Mouse (Mus musculus): ENCODE results near the gene Cblb.

The Cblb gene

DNA sequence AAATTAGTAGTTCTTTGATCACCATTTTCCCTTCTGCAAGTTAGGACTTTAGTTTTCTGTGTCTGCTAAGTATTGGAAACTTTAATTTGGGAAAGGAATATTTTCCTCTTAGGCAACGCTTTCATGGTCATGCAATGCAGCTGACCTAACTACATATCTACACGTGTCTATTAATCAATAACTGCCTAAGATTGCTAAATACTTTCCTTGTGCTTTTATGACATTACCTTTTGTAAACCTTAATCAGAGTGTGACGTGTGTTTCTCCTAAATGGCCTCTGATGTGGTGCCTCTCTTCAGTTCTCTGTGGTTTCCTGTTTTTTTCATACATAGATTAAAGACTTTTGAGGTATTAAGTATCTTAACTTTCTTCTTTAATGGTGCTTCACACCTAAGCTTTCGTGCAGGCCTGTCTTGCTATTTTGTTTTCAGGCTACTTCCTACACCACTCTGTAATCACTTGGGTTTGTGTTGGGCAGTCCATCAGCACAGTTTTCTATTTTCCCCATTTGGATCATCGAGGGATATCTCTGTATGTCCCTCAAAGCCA, 98.4 kb downstream of the Cblb start:
- DNase-seq (ENCODE audit: low spot score in 2 of 2): no peak

DNA sequence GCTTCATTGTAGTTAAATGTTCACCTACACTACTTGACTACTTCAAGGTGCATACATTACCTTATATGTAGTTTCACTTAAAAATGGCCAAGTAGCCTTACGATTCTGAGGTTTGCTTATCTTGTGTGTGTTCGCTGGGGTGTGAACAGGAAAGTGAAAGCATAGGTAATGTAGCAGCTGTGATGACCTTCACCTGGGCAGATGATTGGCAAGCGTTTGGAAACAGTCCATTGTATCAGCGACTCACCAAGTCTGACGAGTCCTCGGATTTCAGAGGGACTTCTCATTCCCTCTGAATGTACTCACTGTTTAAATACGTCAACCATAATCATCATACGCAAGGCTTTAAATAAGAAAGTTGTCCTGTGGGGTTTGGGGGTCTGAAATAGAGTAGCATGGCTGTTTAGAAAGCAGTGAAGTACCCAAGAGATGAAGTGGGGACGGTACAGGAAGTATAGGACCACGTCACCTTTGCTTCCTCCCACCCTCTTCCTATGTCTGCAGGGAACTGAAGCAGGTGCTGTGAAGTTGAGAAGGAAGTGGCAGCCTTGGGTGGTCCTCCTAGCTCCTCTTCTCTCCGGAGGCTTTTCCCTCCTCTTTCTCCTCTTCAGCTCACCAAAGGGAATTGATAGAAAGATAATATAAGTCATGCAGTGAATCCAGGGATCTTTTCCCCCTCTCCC, 101.9 kb downstream of the Cblb start:
- DNase-seq (ENCODE audit: low spot score in 2 of 2): no peak

- DNase-seq (ENCODE audit: low spot score in 2 of 2): no peak
Measured at GRCm38 (mm10) chr16:52134631-52135227, 103.7 kb downstream of the Cblb start.

DNA sequence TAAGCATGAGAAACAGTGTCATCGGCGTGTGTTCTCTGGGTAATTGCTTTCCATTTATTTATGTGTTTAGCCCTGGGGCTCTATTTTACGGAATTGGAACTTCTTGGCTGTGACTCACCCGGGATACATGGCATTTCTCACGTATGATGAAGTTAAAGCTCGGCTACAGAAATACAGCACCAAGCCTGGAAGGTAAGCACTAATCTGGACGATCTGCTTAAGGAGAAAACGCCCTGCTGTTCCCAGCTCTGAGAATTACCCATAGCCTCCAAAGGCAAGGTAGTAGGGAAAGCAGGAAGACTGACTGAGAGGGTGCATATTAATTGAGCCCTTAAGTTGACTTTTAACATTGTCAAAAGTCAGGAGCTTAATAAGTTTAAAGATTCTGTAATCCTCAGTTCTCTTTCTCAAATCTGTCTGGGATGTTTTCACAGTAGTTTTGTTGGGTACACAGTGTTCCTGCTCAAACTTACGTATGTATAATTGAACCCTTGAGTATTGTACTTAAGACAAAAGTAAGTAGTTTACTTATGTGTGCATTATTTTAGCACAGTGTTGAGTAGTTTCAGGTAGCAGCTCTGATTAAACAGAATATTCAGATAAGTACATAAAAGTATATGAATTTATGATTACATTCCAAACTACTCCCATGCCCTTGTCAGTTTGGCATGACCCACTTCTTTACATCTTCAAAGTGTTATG, 104.8 kb downstream of the Cblb start:
- DNase-seq (ENCODE audit: low spot score in 2 of 2): no peak

GRCm38 (mm10) chr16:52143101-52143500, 112.1 kb downstream of the Cblb start:
- no peak for DNase-seq (ENCODE audit: low spot score in 2 of 2)

DNA sequence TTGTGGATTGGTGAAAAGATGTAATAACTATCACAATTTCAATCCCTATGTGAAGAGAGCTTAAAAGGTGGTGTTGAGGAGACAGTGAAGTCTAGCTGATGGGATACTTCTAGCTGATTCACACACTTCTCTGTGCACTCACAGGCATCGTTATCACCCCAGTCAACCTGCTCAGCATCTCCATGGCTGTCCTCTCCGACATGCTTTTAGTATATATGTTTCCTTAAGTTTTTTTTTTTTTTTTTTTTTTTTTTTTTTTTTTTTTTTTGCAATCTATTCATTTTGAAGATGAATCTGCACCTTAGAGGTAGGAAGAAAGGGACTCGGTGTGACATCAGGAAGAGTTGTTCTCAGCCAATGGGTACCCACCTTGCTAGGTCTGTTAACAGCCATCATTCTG, 112.8 kb downstream of the Cblb start:
- no peak for DNase-seq (ENCODE audit: low spot score in 2 of 2)

DNA sequence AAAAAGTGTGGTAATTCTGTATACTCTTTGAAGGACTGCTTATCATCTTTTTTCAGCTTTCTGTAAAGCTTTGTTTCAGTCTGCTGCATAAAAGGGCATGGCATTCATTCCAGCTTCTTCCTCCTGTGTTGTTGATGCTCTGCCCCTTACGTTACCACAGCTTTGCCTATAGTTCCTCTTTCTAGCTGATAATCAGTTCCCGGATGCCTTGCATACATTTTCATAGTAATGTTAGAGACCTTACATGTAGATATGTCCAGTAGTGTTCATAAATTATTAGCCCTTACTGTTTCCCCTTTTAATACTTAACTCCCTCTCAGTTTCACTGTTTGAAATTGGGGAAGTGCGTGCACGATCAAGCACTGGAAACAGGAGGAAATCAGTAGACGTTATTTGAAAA, 113.8 kb downstream of the Cblb start:
- no peak for DNase-seq (ENCODE audit: low spot score in 2 of 2)

DNA sequence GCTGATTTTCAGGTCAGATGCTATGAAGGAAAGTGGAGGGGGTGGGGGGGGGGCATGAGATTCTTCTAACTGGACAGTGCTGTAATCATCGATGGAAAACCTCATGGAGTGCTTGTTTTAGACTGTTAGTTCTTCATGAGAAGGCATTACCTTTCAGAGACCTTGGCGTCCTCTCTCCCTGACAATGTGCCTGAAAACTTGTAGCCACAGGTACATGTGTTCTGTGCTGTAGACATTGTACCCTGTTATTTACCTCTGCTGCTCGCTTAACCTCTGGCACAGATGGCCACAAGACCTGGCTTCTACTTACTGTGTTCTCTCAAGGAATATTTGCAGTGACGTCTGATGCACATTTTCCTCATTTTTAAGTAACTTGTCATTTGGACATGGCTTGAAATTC, 114.5 kb downstream of the Cblb start:
- DNase-seq (ENCODE audit: low spot score in 2 of 2): no peak

DNA sequence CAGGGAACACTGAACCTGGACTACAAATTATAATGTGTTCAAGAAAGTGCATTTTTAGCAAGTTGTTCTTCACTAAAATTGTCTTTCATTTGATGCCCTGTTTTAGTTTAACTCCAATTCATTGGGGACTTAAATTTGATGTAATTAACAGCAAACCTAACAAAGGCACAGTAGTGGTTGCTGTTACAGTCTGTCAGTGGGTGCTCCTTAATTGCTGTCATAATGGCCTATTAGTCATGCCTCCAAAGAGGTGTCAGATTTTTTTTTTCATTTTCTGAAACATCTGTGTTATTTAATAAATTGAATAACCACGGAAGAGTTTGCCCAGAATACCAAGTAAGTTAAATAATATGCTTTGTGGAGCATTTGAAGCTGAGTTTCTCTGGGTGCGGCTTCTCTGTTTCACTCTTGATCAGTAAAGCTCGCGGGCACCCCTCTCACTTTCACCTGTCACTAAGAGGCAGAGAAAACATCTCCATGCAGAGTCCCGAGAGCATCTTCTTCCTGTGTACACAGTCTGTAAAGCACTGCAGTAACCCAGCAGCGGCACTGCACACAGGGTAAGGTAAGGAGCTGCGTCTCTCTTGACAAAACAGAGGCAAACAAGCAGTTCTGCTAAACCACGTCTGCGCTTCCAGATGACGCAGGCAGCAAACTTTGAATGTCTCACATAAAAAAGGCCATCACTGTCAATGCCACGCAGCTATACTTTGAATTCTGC, 116.1 kb downstream of the Cblb start:
- no peak for DNase-seq (ENCODE audit: low spot score in 2 of 2)

- no peak for DNase-seq (ENCODE audit: low spot score in 2 of 2)
Measured at GRCm38 (mm10) chr16:52148041-52148440, 117.0 kb downstream of the Cblb start.

DNA sequence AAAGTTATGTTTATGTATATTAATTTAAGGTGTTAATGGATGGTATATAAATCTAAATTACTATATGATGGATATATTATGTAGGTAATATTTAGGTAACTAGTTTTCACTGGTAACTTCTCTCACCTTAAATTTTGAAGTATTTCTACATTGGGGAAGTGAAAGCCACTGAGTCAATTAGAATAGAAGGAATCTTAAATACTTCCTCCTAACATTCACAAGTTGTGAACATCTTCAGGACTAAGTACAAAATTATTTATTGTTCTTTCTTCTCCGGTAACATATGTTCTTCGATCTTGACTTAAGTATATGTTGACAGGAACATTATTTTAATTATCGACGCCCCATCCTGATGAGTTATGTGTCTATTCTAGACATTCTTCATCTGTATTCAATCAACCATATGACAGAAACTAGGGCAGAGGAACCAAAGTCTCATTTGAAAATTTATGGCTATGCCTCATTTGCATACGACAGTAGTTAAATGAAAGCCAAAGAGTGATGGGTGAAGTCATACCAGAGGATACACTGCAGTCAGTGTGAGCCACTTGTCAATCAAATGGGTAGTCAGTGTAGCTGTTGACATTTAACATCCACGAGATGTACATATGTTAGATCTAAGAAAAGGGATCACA, 118.2 kb downstream of the Cblb start:
- no peak for DNase-seq (ENCODE audit: low spot score in 2 of 2)

GRCm38 (mm10) chr16:52155030-52155696, 124.1 kb downstream of the Cblb start:
- no peak for DNase-seq (ENCODE audit: low spot score in 2 of 2)

- no peak for DNase-seq (ENCODE audit: low spot score in 2 of 2)
Measured at GRCm38 (mm10) chr16:52159958-52160504, 129.0 kb downstream of the Cblb start.

DNA sequence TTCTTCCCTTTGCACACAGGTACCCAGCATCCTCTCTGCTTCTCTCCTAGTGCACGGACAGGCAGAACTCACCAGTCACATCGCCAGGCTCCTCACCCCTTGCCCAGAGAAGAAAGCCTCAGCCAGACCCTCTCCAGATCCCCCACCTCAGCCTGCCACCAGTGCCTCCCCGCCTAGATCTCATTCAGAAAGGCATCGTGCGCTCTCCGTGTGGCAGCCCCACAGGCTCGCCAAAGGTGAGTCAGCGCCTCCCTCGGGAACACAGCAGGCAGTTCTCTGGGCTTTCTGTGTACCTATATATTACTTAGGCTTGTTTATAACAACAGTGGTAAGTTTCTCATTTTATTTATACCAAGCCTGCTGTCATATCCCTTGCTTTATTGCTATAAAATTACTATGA, 133.2 kb downstream of the Cblb start:
- DNase-seq (ENCODE audit: low spot score in 2 of 2): no peak

DNA sequence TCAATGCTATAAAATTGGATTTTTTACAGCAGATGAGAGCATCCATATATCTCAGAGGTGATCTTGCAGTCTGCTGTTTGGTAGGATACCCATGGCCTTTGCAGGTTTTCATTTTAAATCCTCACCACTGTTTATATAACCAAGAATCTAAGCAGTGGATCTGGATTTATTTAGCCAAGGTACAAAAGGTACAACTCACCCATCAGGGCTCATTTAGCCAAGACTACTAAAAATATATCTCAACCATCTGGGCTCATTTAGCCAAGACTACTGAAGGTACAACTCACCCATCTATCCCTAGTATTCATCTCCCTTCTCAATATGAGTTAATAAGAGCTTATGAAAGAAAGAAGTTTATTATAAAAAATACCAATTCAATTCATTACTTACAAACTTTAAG, 142.2 kb downstream of the Cblb start:
- DNase-seq (ENCODE audit: low spot score in 2 of 2): no peak

DNA sequence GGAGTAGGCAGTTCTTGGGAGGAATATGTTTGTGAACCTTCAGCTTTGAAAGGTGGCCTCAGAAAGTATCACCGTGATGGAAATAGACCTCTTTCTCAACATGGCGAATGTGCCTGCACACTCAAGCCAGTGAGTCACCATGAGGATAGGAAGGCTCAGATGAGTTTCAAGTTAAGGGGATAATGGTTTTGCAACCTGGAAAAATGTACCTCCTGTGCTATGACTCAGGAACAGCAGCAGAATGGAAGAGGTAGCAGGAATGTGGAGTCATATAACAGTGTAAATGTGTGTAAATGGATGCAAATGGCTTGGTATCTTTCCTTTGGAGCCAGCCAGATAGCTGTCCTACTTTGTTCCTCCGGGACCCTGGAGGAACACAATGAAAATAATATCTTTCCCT, 148.8 kb downstream of the Cblb start:
- DNase-seq (ENCODE audit: low spot score in 2 of 2): no peak

DNA sequence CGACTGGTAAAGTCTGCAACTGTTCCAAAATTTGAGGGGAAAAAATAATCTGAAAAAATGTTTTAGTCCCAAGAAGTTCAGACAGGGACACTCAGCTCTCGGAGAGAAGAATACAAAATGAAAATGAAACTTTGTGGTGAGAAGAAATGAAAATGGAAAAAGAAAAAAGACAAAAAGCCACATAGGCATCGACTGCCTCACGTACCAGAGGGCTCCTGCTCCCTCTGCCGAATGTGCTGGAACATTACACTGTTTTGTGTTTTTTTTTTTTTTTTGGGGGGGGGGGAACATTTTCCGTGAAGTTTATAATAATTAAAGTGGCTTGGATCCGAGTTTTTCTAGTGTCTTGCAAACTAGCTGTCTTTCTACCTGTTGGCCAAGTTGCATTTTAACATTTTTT, 151.0 kb downstream of the Cblb start:
- DNase-seq (ENCODE audit: low spot score in 2 of 2): no peak

- no peak for DNase-seq (ENCODE audit: low spot score in 2 of 2)
Measured at GRCm38 (mm10) chr16:52184350-52184749, 153.3 kb downstream of the Cblb start.

- no peak for DNase-seq (ENCODE audit: low spot score in 2 of 2)
Measured at GRCm38 (mm10) chr16:52186731-52187130, 155.7 kb downstream of the Cblb start.

GRCm38 (mm10) chr16:52189103-52189502, 158.1 kb downstream of the Cblb start:
- no peak for DNase-seq (ENCODE audit: low spot score in 2 of 2)

DNA sequence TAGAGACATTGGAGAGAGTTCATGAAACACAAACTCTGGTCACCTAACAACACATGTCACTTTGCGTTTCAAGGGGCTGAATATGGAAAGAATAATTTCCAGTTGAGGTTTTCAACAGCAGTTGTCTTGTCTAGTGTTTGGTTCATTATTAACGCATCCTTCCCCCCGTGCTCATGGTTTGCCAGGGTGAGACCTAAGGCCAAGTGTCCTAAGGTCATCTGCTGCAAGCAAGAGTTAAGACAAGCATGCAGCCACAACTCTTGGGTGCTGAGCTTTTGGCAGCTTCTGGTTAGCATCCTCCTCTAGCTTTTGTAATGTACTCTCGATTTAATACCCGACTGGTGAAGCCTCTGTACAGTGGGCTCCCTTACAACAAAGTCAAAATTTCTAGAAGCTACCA, 159.7 kb downstream of the Cblb start:
- no peak for DNase-seq (ENCODE audit: low spot score in 2 of 2)

Data from cerebellum, postnatal 4 days (tissue).